Mouse (Mus musculus): ENCODE measurements around the gene Mroh3. TPM values are rescaled to one million over a fixed set of nuclear protein-coding genes. Genes with fewer than 3 reads are reported as not detected.

Mroh3 gene
- polyA plus RNA-seq (2016; fragmentation: Nextera tagmentation; extraction: Ambion mirVana), result 0.42 and 0.58 TPM in 2 replicates

- H3K27ac ChIP-seq (replicated peaks), result no peak within 1 kb of the TSS
- 27% methylated on average over 3 of the region's 3 CpGs for WGBS
- DNase-seq (ENCODE audit: low spot score), result peak; percentile 49
- peaks cover 70% of the 10 kb centered on the region for H3K36me3 ChIP-seq (replicated peaks)
- H3K9me3 ChIP-seq, result no peaks in the 10 kb centered on the region
- no peak within 1 kb of the TSS for H3K4me3 ChIP-seq
- no peaks in the 10 kb centered on the region for H3K4me1 ChIP-seq
- H3K27me3 ChIP-seq (replicated peaks; ENCODE audit: low read depth, poor library complexity, severe bottlenecking), result no peaks in the 10 kb centered on the region
Measured at GRCm38 (mm10) chr1:136212803-136213202, at the start of gene Mroh3. Gene Mroh3, minus strand, starts transcription at chr1:136212828.

DNA sequence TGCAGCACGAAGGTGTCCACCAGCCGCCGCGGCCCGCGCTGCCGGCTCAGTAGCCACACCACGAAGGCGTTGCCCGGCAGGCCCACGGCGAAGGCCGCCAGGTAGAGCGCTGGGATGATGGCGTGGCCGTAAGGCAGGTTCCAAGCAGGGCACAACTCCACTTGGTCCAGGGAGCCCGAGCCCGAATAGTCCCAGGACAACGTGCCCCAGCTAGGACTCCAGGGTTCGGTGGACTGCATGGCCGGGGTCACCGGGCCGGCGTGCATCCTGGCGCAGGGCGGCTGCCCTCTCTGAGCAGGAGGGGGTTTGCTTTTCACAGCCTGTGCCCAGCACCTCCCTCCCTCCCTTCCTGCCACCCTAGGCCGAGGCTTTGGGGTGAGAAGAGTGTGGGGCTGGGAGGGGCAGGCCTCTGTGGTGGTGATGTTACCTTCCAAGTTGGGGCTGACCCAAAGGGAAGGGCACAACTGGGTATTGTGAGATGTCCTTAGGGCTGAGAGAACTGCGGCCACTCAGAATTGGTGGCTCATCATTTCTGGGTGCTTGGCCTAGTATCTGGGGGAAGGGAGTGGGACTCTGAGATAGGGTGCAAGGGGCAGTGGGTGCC, 48.1 kb upstream of the Mroh3 start, which contains the start of gene Gpr25:
TSS of gene Gpr25 (minus strand) at position 239 of the 604 bp plus-strand sequence.
- Histone ChIP-seq H3K4me3 (peak within 1 kb of the TSS; percentile 66), H3K9me3 (no peaks in the 10 kb centered on the region), H3K27ac (replicated peaks) (peak within 1 kb of the TSS; percentile 61; the same call in 1 of the 2 replicates), H3K36me3 (replicated peaks) (no peaks in the 10 kb centered on the region), H3K4me1 (peaks cover 29% of the 10 kb centered on the region), H3K27me3 (replicated peaks; ENCODE audit: low read depth, poor library complexity, severe bottlenecking) (peaks cover 79% of the 10 kb centered on the region)
- WGBS, result 8% methylated on average over 28 of the region's 28 CpGs
- no peak for DNase-seq (ENCODE audit: low spot score)

- no peaks in the 10 kb centered on the region for H3K36me3 ChIP-seq (replicated peaks)
- WGBS, result under 1% methylated on average over 95 of the region's 95 CpGs
- DNase-seq (ENCODE audit: low spot score), result peak; percentile 76
- no peaks in the 10 kb centered on the region for H3K9me3 ChIP-seq
- H3K27me3 ChIP-seq (replicated peaks; ENCODE audit: low read depth, poor library complexity, severe bottlenecking), result peaks cover 83% of the 10 kb centered on the region
- peaks cover 36% of the 10 kb centered on the region for H3K4me1 ChIP-seq
- H3K27ac ChIP-seq (replicated peaks), result peak overlapping the region; percentile 61; the same call in 1 of the 2 replicates
- H3K4me3 ChIP-seq, result peak overlapping the region; percentile 66
Measured at GRCm38 (mm10) chr1:136259893-136260634, 47.4 kb upstream of the Mroh3 start.

DNA sequence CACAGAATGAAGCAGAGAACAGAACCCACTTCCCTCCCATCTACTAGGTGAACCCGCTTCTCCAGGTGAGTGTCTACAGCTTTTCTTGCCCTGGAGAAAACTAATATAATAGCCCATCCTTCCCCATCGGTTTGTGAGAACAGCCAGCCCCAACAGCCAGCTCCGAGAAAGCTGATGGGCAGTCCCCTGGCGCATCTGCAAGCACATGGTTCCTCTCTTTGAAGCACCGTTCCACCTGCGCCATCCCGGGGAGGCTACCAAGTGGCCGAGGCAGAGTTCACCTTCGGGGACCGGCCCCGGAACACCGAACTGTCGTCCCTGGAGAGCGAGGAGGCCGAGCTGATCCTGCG, 46.9 kb upstream of the Mroh3 start:
- Histone ChIP-seq H3K4me1 (peaks cover 39% of the 10 kb centered on the region), H3K36me3 (replicated peaks) (no peaks in the 10 kb centered on the region), H3K4me3 (peak overlapping the region; percentile 66), H3K27me3 (replicated peaks; ENCODE audit: low read depth, poor library complexity, severe bottlenecking) (peaks cover 83% of the 10 kb centered on the region), H3K27ac (replicated peaks) (no peak overlapping the region), H3K9me3 (no peaks in the 10 kb centered on the region)
- 2% methylated on average over 16 of the region's 16 CpGs for WGBS
- no peak for DNase-seq (ENCODE audit: low spot score)

GRCm38 (mm10) chr1:136258495-136258894, 45.9 kb upstream of the Mroh3 start:
- Histone ChIP-seq H3K36me3 (replicated peaks) (no peaks in the 10 kb centered on the region), H3K9me3 (no peaks in the 10 kb centered on the region), H3K4me3 (no peak overlapping the region), H3K27ac (replicated peaks) (no peak overlapping the region), H3K4me1 (peaks cover 41% of the 10 kb centered on the region), H3K27me3 (replicated peaks; ENCODE audit: low read depth, poor library complexity, severe bottlenecking) (peaks cover 83% of the 10 kb centered on the region)
- WGBS, result 72% methylated on average over 9 of the region's 9 CpGs
- DNase-seq (ENCODE audit: low spot score), result no peak

- 50% methylated on average over 8 of the region's 8 CpGs for WGBS
- Histone ChIP-seq H3K4me1 (peaks cover 28% of the 10 kb centered on the region), H3K4me3 (no peak overlapping the region), H3K27me3 (replicated peaks; ENCODE audit: low read depth, poor library complexity, severe bottlenecking) (peaks cover 57% of the 10 kb centered on the region), H3K36me3 (replicated peaks) (no peaks in the 10 kb centered on the region), H3K9me3 (no peaks in the 10 kb centered on the region), H3K27ac (replicated peaks) (no peak overlapping the region)
- no peak for DNase-seq (ENCODE audit: low spot score)
Measured at GRCm38 (mm10) chr1:136255657-136256056, 43.0 kb upstream of the Mroh3 start.

DNA sequence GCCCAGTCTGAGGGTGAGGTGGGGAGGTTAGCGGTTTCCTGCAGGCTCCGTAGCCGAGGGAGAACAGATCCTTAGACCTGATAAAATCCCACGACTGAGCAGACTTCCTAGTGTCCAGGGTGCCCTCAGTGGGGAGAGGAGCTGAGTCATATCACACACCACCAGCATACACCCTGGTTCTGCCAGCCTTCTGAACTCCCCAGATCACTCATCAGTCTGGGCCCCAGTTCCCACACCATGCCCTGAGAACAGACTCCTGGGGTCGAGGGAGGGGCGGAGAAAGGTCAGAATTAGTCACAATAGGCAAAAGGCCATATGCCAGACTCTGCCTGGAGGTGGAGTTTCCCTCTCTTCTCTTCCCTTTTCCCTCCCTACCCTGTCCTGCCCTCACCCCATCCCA, 42.5 kb upstream of the Mroh3 start:
- H3K36me3 ChIP-seq (replicated peaks), result no peaks in the 10 kb centered on the region
- peaks cover 23% of the 10 kb centered on the region for H3K4me1 ChIP-seq
- DNase-seq (ENCODE audit: low spot score), result no peak
- peaks cover 52% of the 10 kb centered on the region for H3K27me3 ChIP-seq (replicated peaks; ENCODE audit: low read depth, poor library complexity, severe bottlenecking)
- H3K4me3 ChIP-seq, result no peak overlapping the region
- WGBS, result 43% methylated on average over 6 of the region's 6 CpGs
- no peak overlapping the region for H3K27ac ChIP-seq (replicated peaks)
- no peaks in the 10 kb centered on the region for H3K9me3 ChIP-seq

DNA sequence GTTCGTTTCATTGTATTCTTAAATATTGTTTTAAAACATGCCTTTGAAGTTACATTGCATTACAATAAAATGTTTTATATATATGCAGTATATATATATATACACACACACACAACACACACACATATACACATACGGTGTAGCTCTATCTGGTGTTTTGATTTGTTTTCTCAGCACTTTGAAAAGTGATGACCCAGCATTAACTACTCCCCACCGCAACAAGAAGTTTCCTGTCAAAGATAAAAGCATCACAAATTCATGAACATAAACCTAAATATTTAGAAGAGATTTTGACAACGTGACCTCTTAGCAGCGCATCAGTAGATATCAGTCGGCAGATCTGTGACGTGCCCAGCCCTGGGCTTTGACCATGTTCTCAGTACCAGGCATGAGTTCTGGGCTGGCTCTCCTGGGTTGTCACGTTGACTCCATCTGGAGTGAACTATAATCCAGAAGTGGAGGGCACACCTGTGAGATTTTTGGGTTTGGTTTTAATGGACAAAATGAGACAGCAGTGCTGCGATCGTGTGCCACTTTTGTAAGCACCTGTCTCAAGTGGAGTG, 42.0 kb upstream of the Mroh3 start:
- DNase-seq (ENCODE audit: low spot score), result no peak
- H3K4me1 ChIP-seq, result peaks cover 17% of the 10 kb centered on the region
- no peaks in the 10 kb centered on the region for H3K9me3 ChIP-seq
- no peak overlapping the region for H3K4me3 ChIP-seq
- 85% methylated on average over 10 of the region's 10 CpGs for WGBS
- no peak overlapping the region for H3K27ac ChIP-seq (replicated peaks)
- peaks cover 46% of the 10 kb centered on the region for H3K27me3 ChIP-seq (replicated peaks; ENCODE audit: low read depth, poor library complexity, severe bottlenecking)
- H3K36me3 ChIP-seq (replicated peaks), result no peaks in the 10 kb centered on the region

GRCm38 (mm10) chr1:136253472-136253871, 40.8 kb upstream of the Mroh3 start:
- DNase-seq (ENCODE audit: low spot score), result no peak
- 22% methylated on average over 2 of the region's 2 CpGs for WGBS
- H3K27me3 ChIP-seq (replicated peaks; ENCODE audit: low read depth, poor library complexity, severe bottlenecking), result peaks cover 35% of the 10 kb centered on the region
- H3K27ac ChIP-seq (replicated peaks), result no peak overlapping the region
- no peaks in the 10 kb centered on the region for H3K36me3 ChIP-seq (replicated peaks)
- H3K4me1 ChIP-seq, result peaks cover 15% of the 10 kb centered on the region
- H3K9me3 ChIP-seq, result no peaks in the 10 kb centered on the region
- no peak overlapping the region for H3K4me3 ChIP-seq

DNA sequence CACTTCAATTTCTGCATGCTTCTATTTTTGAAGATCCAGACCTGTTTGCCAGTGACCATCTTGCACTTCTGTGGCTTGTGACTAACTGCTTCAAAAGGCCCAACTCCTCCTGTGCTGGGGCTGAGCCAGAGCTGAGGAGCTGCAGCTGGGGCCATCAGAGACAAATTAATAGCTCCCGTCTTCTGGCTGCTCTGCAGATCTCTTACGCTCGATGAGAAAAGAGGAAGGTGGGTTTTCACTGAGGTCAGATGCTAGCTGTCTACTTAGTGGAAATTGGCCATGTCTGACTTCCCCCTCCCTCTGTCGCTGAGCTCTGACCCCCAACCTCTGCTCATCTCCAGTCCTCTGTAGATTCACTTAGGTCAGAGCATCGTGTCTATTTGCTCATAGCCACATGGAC, 37.0 kb upstream of the Mroh3 start:
- Histone ChIP-seq H3K27me3 (replicated peaks; ENCODE audit: low read depth, poor library complexity, severe bottlenecking) (peaks cover 7% of the 10 kb centered on the region; the same call in 1 of the 2 replicates), H3K9me3 (no peaks in the 10 kb centered on the region), H3K27ac (replicated peaks) (no peak overlapping the region), H3K4me3 (no peak overlapping the region), H3K4me1 (0 out of 2 replicates have a peak, but pooled peaks cover 5% of the 10 kb centered on the region), H3K36me3 (replicated peaks) (no peaks in the 10 kb centered on the region)
- WGBS, result 72% methylated on average over 5 of the region's 5 CpGs
- DNase-seq (ENCODE audit: low spot score), result no peak

GRCm38 (mm10) chr1:136247393-136247792, 34.8 kb upstream of the Mroh3 start:
- 90% methylated on average over 5 of the region's 5 CpGs for WGBS
- Histone ChIP-seq H3K27me3 (replicated peaks; ENCODE audit: low read depth, poor library complexity, severe bottlenecking) (peaks cover 3% of the 10 kb centered on the region; the same call in 1 of the 2 replicates), H3K4me3 (no peak overlapping the region), H3K36me3 (replicated peaks) (no peaks in the 10 kb centered on the region), H3K27ac (replicated peaks) (no peak overlapping the region), H3K4me1 (0 out of 2 replicates have a peak, but pooled peaks cover 2% of the 10 kb centered on the region), H3K9me3 (no peaks in the 10 kb centered on the region)
- no peak for DNase-seq (ENCODE audit: low spot score)

GRCm38 (mm10) chr1:136244469-136244868, 31.8 kb upstream of the Mroh3 start:
- 91% methylated on average over 5 of the region's 5 CpGs for WGBS
- DNase-seq (ENCODE audit: low spot score), result no peak
- Histone ChIP-seq H3K36me3 (replicated peaks) (no peaks in the 10 kb centered on the region), H3K4me3 (no peak overlapping the region), H3K9me3 (no peaks in the 10 kb centered on the region), H3K4me1 (0 out of 2 replicates have a peak, but pooled peaks cover 2% of the 10 kb centered on the region), H3K27me3 (replicated peaks; ENCODE audit: low read depth, poor library complexity, severe bottlenecking) (peaks cover 7% of the 10 kb centered on the region; the same call in 1 of the 2 replicates), H3K27ac (replicated peaks) (no peak overlapping the region)
